Mouse (Mus musculus): ENCODE results near the gene Ptgis. TPM values are rescaled to one million over a fixed set of nuclear protein-coding genes. Genes with fewer than 3 reads are reported as not detected.

The Ptgis gene
- polyA plus RNA-seq, 1 experiment from 2014 or later: 30.5 TPM

GRCm38 (mm10) chr2:167181662-167182389 is 58.6 kb downstream of the Ptgis start:
- H3K27ac ChIP-seq: no peak overlapping the region
- 76% methylated on average over 14 of the region's 14 CpGs for WGBS
- H3K36me3 ChIP-seq: no peaks in the 10 kb centered on the region; the same call in 1 of the 2 replicates
- no peak for ATAC-seq (ENCODE audit: low FRiP score, low read depth)
- peaks cover 24% of the 10 kb centered on the region for H3K27me3 ChIP-seq
- H3K9ac ChIP-seq: no peak overlapping the region
- no peak overlapping the region for H3K4me2 ChIP-seq (replicated peaks)
- no peaks in the 10 kb centered on the region for H3K4me1 ChIP-seq
- no peak overlapping the region for H3K4me3 ChIP-seq
- peaks cover 7% of the 10 kb centered on the region; the same call in 1 of the 2 replicates for H3K9me3 ChIP-seq

GRCm38 (mm10) chr2:167181096-167181495 is 59.3 kb downstream of the Ptgis start:
- Histone ChIP-seq H3K9ac (no peak overlapping the region), H3K27ac (no peak overlapping the region), H3K9me3 (peaks cover 7% of the 10 kb centered on the region; the same call in 1 of the 2 replicates), H3K4me2 (replicated peaks) (no peak overlapping the region), H3K4me1 (no peaks in the 10 kb centered on the region), H3K4me3 (no peak overlapping the region), H3K27me3 (peaks cover 17% of the 10 kb centered on the region), H3K36me3 (no peaks in the 10 kb centered on the region; the same call in 1 of the 2 replicates)
- 65% methylated on average over 8 of the region's 8 CpGs for WGBS
- ATAC-seq (ENCODE audit: low FRiP score, low read depth): no peak

- Histone ChIP-seq H3K9me3 (peaks cover 7% of the 10 kb centered on the region; the same call in 1 of the 2 replicates), H3K4me3 (no peak overlapping the region), H3K9ac (no peak overlapping the region), H3K36me3 (no peaks in the 10 kb centered on the region; the same call in 1 of the 2 replicates), H3K27me3 (no peaks in the 10 kb centered on the region; the same call in 1 of the 2 replicates), H3K27ac (no peak overlapping the region), H3K4me1 (no peaks in the 10 kb centered on the region), H3K4me2 (replicated peaks) (no peak overlapping the region)
- 85% methylated on average over 10 of the region's 10 CpGs for WGBS
- ATAC-seq (ENCODE audit: low FRiP score, low read depth): no peak
Observed at GRCm38 (mm10) chr2:167179301-167179700, 61.1 kb downstream of the Ptgis start.

- ATAC-seq (ENCODE audit: low FRiP score, low read depth): no peak
Observed at GRCm38 (mm10) chr2:167177231-167177641, 63.2 kb downstream of the Ptgis start.

GRCm38 (mm10) chr2:167175284-167175683 is 65.1 kb downstream of the Ptgis start:
- Histone ChIP-seq H3K4me3 (no peak overlapping the region), H3K4me2 (replicated peaks) (no peak overlapping the region), H3K27me3 (peaks cover 4% of the 10 kb centered on the region), H3K9ac (no peak overlapping the region), H3K9me3 (peaks cover 6% of the 10 kb centered on the region; the same call in 1 of the 2 replicates), H3K36me3 (no peaks in the 10 kb centered on the region), H3K4me1 (no peaks in the 10 kb centered on the region), H3K27ac (no peak overlapping the region)
- 85% methylated on average over 6 of the region's 6 CpGs for WGBS
- no peak for ATAC-seq (ENCODE audit: low FRiP score, low read depth)

More at GRCm38 (mm10) chr2:167177231-167177641, 63.2 kb downstream of the Ptgis start:
- H3K4me3 ChIP-seq: no peak overlapping the region
- H3K27me3 ChIP-seq: no peaks in the 10 kb centered on the region; the same call in 1 of the 2 replicates
- H3K9ac ChIP-seq: no peak overlapping the region
- H3K36me3 ChIP-seq: no peaks in the 10 kb centered on the region
- no peaks in the 10 kb centered on the region for H3K4me1 ChIP-seq
- no peak overlapping the region for H3K27ac ChIP-seq
- no peak overlapping the region for H3K4me2 ChIP-seq (replicated peaks)
- H3K9me3 ChIP-seq: peaks cover 6% of the 10 kb centered on the region; the same call in 1 of the 2 replicates
- 73% methylated on average over 10 of the region's 10 CpGs for WGBS

- Histone ChIP-seq H3K27ac (no peak overlapping the region), H3K36me3 (no peaks in the 10 kb centered on the region), H3K27me3 (peaks cover 11% of the 10 kb centered on the region), H3K4me2 (replicated peaks) (no peak overlapping the region), H3K9me3 (peaks cover 6% of the 10 kb centered on the region; the same call in 1 of the 2 replicates), H3K4me3 (no peak overlapping the region), H3K9ac (no peak overlapping the region), H3K4me1 (peaks cover 10% of the 10 kb centered on the region)
- ATAC-seq (ENCODE audit: low FRiP score, low read depth): no peak
- WGBS: 83% methylated on average over 5 of the region's 5 CpGs
Observed at GRCm38 (mm10) chr2:167173051-167173875, 67.1 kb downstream of the Ptgis start.

GRCm38 (mm10) chr2:167167515-167168212 is 72.7 kb downstream of the Ptgis start:
- H3K9me3 ChIP-seq: 0 out of 2 replicates have a peak, but pooled peaks cover under 1% of the 10 kb centered on the region
- H3K27ac ChIP-seq: no peak overlapping the region; the same call in 1 of the 2 replicates
- H3K36me3 ChIP-seq: no peaks in the 10 kb centered on the region
- peaks cover 48% of the 10 kb centered on the region for H3K4me1 ChIP-seq
- no peak overlapping the region for H3K4me3 ChIP-seq
- H3K9ac ChIP-seq: no peak overlapping the region
- H3K27me3 ChIP-seq: peaks cover 11% of the 10 kb centered on the region; the same call in 1 of the 2 replicates
- no peak overlapping the region; the same call in 1 of the 2 replicates for H3K4me2 ChIP-seq (replicated peaks)
- WGBS: 48% methylated on average over 11 of the region's 11 CpGs
- ATAC-seq (ENCODE audit: low FRiP score, low read depth): peak; percentile 84

GRCm38 (mm10) chr2:167163600-167163999 is 76.8 kb downstream of the Ptgis start:
- ATAC-seq (ENCODE audit: low FRiP score, low read depth): no peak
- WGBS: 90% methylated on average over 9 of the region's 9 CpGs
- H3K27ac ChIP-seq: no peak overlapping the region; the same call in 1 of the 2 replicates

GRCm38 (mm10) chr2:167163134-167163533 is 77.3 kb downstream of the Ptgis start:
- ATAC-seq (ENCODE audit: low FRiP score, low read depth): no peak
- Histone ChIP-seq H3K36me3 (no peaks in the 10 kb centered on the region), H3K27ac (peak overlapping the region; percentile 69), H3K4me2 (replicated peaks) (no peak overlapping the region), H3K27me3 (no peaks in the 10 kb centered on the region), H3K9ac (no peak overlapping the region), H3K9me3 (0 out of 2 replicates have a peak, but pooled peaks cover 8% of the 10 kb centered on the region), H3K4me1 (peaks cover 42% of the 10 kb centered on the region), H3K4me3 (no peak overlapping the region)
- 90% methylated on average over 10 of the region's 10 CpGs for WGBS

More at GRCm38 (mm10) chr2:167163600-167163999, 76.8 kb downstream of the Ptgis start:
- Histone ChIP-seq H3K4me3 (no peak overlapping the region), H3K9ac (no peak overlapping the region), H3K27me3 (no peaks in the 10 kb centered on the region), H3K4me1 (peaks cover 47% of the 10 kb centered on the region), H3K36me3 (no peaks in the 10 kb centered on the region), H3K4me2 (replicated peaks) (no peak overlapping the region), H3K9me3 (0 out of 2 replicates have a peak, but pooled peaks cover 8% of the 10 kb centered on the region)

GRCm38 (mm10) chr2:167162516-167163021 is 77.8 kb downstream of the Ptgis start:
- peak; percentile 68; the same call in 1 of the 2 replicates for ATAC-seq (ENCODE audit: low FRiP score, low read depth)
- H3K9ac ChIP-seq: no peak overlapping the region
- no peaks in the 10 kb centered on the region for H3K36me3 ChIP-seq
- peak overlapping the region; percentile 69 for H3K27ac ChIP-seq
- 43% methylated on average over 10 of the region's 10 CpGs for WGBS
- H3K4me1 ChIP-seq: peaks cover 36% of the 10 kb centered on the region
- no peak overlapping the region for H3K4me2 ChIP-seq (replicated peaks)
- 0 out of 2 replicates have a peak, but pooled peaks cover 8% of the 10 kb centered on the region for H3K9me3 ChIP-seq
- H3K27me3 ChIP-seq: no peaks in the 10 kb centered on the region
- H3K4me3 ChIP-seq: no peak overlapping the region

- H3K9ac ChIP-seq: no peak overlapping the region
- 0 out of 2 replicates have a peak, but pooled peaks cover 8% of the 10 kb centered on the region for H3K9me3 ChIP-seq
- 87% methylated on average over 4 of the region's 4 CpGs for WGBS
- H3K4me2 ChIP-seq (replicated peaks): no peak overlapping the region
- no peak overlapping the region for H3K4me3 ChIP-seq
- no peak for ATAC-seq (ENCODE audit: low FRiP score, low read depth)
- H3K36me3 ChIP-seq: no peaks in the 10 kb centered on the region
- peaks cover 38% of the 10 kb centered on the region for H3K4me1 ChIP-seq
- peaks cover 7% of the 10 kb centered on the region; the same call in 1 of the 2 replicates for H3K27me3 ChIP-seq
- H3K27ac ChIP-seq: no peak overlapping the region
Observed at GRCm38 (mm10) chr2:167159721-167160120, 80.7 kb downstream of the Ptgis start.
